Mouse (Mus musculus): ENCODE results near the gene Itgb2.

Gene Itgb2

GRCm38 (mm10) chr10:77553285-77553684, 23.2 kb downstream of the Itgb2 start:
- DNase-seq, result no peak

DNA sequence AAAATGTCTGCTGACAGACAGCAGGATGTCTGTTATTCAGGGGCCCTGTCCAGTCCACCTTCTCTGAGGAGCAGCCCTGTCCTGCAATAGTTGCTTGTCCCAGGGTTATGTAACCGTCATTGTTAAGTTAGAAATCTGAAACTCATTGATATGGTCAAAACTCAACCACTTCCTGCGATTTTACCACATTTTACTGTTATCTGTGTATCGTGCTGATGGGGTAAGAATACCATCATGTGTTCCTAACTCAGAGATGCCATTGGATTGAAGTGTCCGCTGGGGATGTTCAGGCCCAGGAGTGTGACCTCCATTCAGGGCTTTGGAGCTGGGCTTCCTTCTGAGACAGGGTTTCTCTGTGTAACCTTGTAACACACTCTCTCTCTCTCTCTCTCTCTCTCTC, 24.9 kb downstream of the Itgb2 start:
- DNase-seq, result no peak

DNA sequence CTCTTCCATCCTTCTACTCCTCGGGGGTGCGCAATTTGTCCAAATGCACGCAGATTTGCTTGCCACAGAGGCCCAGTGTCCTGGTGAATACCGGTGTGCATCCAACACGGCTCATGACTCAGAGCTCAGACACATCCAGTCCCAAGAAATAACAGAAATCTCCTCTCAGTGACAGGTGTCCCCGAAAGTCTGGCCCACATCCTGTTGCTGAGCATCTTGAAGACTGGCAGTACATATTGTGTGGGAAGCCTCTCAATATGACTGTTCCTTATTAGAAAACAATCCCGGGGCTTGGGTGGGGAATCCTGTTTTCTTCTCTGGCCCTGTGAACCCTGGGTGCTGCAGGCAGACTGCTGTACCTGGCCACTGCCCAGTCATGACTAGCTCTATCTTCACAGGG, 26.6 kb downstream of the Itgb2 start:
- DNase-seq, result no peak

GRCm38 (mm10) chr10:77557641-77558040, 27.6 kb downstream of the Itgb2 start:
- DNase-seq, result peak; percentile 28

- DNase-seq, result no peak
Measured at GRCm38 (mm10) chr10:77560090-77560489, 30.0 kb downstream of the Itgb2 start.

- no peak for DNase-seq
Measured at GRCm38 (mm10) chr10:77560830-77561229, 30.8 kb downstream of the Itgb2 start.

DNA sequence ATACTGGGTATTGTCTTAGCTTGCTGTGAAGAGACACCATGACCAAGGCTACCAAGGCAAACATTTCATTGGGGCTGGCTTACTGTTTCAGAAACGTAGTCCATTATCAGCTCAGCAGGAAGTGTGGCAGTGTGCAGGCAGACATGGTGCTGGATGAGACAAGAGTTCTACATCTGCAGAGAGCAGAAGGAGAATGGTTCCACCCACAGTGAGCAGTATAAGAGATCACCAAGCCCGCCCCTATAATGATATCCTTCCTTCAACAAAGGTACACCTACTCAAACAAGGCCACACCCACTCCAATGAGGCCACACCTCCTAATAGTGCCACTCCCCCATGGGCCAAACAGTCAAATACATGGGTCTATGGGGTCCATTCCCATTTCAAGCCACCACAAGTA, 31.5 kb downstream of the Itgb2 start:
- DNase-seq, result no peak

GRCm38 (mm10) chr10:77565005-77565404, 35.0 kb downstream of the Itgb2 start:
- no peak for DNase-seq

GRCm38 (mm10) chr10:77566651-77567050, 36.6 kb downstream of the Itgb2 start:
- peak; percentile 83 for DNase-seq

GRCm38 (mm10) chr10:77569481-77569880, 39.4 kb downstream of the Itgb2 start:
- no peak for DNase-seq

DNA sequence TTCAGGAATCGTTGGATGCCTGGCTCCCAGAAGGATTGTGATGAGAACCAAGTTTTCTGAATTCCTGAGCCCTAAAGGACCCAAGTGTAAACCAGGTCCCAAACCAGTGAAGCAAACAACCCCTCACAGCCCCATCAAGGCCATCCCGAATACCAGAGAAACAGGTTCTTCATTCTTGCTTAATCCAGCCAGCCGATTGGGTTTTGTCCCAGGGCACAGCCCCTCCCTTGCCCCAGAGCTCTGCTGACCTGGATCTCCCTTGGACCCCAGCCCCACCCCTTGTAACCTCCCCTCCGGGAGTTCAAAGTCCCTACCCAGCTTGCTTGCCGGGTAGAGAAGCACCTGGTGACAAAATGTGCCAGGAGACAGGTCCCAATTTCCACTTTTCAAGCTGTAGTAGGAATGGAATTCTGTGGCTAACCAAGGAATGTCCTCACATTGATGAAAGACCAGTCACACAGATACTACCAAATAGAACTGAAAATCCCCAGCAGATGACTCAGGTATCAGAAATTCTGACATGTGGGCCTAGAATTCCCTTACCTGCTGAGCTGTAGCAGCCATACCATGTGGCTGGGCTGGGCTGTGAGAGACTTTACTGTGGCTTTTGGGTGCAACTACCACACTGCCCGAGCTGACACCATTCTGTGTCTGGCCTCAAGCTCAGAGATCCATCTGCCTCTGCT, 40.1 kb downstream of the Itgb2 start:
- DNase-seq, result no peak

- peak; percentile 25 for DNase-seq
Measured at GRCm38 (mm10) chr10:77572225-77572624, 42.2 kb downstream of the Itgb2 start.

DNA sequence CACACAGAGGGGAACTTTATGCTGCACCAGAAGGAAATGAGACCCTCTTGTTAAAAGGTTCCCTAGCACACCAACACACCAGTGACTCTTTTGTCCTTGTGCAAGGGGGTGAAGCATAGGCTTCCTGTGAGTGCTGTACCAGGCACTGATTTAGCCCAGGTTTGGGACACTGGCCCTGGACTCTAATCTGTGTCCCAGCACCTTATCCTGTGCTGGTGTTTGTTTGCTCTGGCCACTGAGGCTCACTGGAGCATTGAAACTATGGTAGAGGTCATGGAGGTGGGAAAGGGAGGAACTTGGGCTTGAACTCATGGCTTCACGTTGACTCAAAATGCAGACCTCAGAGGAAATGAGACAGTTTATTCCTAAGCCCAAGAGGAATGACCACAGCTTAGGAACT, 43.1 kb downstream of the Itgb2 start:
- DNase-seq, result no peak

GRCm38 (mm10) chr10:77580027-77580920, 50.2 kb downstream of the Itgb2 start:
- DNase-seq, result no peak

DNA sequence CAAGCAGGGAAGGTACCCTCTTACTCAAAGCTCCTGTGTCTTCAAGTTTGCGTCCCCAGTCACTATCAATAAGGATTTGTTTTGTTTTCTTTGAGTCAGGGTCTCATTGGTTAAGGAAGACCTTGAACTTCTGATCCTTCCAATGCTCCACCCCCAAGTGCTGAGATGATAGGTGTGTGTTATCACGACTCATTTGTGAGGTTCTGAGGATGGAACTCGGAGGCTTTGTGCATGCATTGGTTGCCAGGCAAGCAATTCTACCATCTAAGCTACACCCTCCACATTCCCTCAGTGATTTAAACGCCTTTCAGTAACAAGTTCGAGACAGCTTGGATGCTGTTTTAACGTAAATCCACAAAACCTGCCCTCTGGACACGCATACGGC, 51.0 kb downstream of the Itgb2 start:
- DNase-seq, result no peak

- DNase-seq, result peak; percentile 95
Measured at GRCm38 (mm10) chr10:77581408-77582284, 51.6 kb downstream of the Itgb2 start, which contains the start of gene Pttg1ip. Gene Pttg1ip (plus strand): TSS chr10:77581720.

- no peak for DNase-seq
Measured at GRCm38 (mm10) chr10:77582285-77582618, 52.2 kb downstream of the Itgb2 start.

- no peak for DNase-seq
Measured at GRCm38 (mm10) chr10:77583795-77584422, 53.9 kb downstream of the Itgb2 start.

DNA sequence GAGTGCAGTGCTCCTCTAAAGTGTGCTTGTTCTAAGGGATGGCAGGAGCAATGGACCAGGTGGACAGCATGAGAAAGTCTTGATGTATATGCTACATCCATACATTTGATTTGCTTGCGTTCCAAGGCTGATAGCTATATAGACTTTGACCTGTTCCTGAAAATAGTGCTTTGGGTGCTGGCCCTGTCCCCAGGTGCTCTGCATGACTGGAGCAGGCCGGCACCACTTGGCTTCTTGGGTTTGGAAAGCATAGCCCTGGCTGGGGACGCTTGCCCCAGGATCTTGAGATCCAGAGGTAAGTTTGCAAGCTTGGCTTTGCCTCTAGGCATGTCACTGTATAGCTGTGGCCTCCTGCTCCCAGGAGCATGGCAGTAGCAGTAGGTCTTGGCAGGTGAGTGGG, 56.6 kb downstream of the Itgb2 start:
- DNase-seq, result no peak

DNA sequence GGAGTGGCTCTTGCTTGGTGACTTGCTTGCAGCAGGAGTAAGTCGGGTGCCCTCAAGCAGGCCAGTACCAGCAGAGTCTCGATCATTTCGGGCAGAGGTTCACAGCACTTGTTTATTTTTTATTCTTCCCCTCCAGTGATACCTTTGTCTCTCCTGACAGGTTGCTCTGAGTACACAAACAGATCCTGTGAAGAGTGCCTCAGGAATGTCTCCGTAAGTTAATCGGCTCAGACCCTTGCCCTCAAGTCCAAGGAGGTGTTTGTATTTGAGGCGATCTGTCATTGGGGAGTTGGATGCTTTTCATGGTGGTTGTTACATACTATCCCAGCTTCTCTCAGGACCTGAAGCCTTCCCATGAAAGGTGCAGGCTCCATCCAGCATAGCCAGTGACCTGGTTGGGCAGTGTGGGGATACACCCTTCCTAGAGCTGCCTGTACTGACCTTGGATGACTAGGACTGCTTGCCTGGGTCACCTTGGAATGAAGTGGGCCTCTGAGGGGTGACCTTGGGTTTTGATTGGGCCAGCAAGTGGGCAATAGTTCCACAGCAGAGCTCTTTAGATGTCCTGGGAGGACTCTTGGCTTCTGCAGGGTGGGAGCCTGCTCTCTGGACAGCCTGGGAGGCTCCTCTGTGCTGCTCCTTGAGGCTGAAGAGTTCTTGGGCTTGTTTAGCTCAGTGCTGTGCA, 57.2 kb downstream of the Itgb2 start:
- DNase-seq, result no peak

GRCm38 (mm10) chr10:77588036-77588435, 58.0 kb downstream of the Itgb2 start:
- DNase-seq, result no peak

DNA sequence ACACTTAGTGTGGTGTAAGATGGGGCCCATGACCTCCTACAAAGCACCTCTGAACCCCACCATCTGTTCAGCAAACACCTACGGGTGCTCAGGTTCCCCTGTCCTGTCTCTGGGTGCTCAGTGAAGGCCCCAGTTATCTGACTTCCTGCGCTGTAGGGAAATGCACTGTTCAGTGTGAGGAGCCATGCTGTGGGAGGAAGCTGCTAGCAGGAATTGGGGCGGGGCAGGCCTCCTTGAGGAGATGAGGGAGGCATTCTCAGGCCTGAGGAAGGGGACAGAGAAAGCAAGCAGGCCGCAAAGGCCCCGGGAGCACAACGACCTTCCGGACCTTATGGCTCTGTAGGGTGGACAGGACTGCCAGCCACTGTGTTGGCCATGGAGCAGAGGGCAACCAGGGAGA, 59.1 kb downstream of the Itgb2 start:
- DNase-seq, result no peak
